Mouse (Mus musculus): ENCODE results near the gene Ankle1. TPM values are rescaled to one million over a fixed set of nuclear protein-coding genes. Genes with fewer than 3 reads are reported as not detected.

The Ankle1 gene
- total RNA-seq (2021) (not detected), polyA plus RNA-seq (2012; rRNA removed) (0.15 and 0.31 TPM in 2 replicates)
- long read RNA-seq, partial matches to known transcripts, result 0 of 1 reads
- long read RNA-seq, other reads (novel, unspliced or antisense), result 0 of 1 reads

DNA sequence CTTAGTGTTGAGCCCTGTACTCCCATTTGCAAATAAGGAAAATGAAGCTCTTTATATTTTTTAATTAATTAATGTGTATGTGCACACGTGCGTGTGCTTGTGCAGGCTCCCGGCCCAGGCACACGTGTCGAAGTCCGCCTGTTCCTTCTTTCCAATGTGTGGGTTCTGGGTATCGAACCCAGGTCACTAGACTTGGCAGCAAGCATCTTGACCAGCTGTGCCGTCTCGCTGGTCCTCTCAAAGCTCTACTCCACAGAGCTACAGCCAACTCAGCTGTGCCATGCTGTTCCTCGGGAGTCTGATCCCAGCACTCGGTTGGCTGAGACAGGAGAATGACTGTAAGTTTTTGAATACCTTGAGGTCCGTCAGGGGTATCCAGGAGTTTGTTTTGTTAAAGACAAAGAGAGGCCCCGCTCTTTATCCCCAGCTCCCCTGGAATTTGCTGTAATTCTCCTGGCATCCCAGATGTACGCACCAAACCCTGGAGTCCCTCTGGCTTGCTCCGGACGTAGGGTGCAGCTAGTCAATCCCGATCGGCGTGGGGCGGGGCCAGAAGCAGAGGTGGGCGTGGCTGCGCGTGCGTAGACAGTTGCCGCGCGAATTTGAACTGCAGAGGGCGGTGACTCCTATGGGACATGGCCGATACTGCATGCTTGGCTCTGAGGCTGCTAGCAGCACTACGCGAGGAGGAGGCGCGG, at the start of gene Ankle1:
TSS of gene Ankle1 (plus strand) at position 610 of the 698 bp plus-strand sequence.
- 11% methylated on average over 33 of the region's 33 CpGs for WGBS
- Histone ChIP-seq H3K36me3 (ENCODE audit: control insufficient read depth, insufficient read depth, low read length) (no peaks in the 10 kb centered on the region), H3K27me3 (ENCODE audit: control insufficient read depth, insufficient read depth, low read length) (no peaks in the 10 kb centered on the region), H3K79me2 (replicated peaks; ENCODE audit: control insufficient read depth, insufficient read depth, low read length) (no peaks in the 10 kb centered on the region), H3K4me3 (peak within 1 kb of the TSS; percentile 48), H3K4me1 (ENCODE audit: control insufficient read depth, insufficient read depth, low read length) (peaks cover 5% of the 10 kb centered on the region), H3K9ac (ENCODE audit: low read depth, low read length) (peak within 1 kb of the TSS; percentile 49), H3K27ac (peak within 1 kb of the TSS; percentile 29)
- intact Hi-C loops (cut with DNase I), result loop anchor here (1.0 to 2.0 kb wide), 2 partner anchors 34 to 65 kb away; partner anchors contain the start of gene Ocel1
- DNase-seq, result peak; percentile 94 to 99
- peak; percentile 81 for TF ChIP-seq POLR2A (IDR thresholded peaks at IDR 0.05; ENCODE audit: insufficient read depth, low read depth, low read length)
- TF ChIP-seq CTCF (IDR thresholded peaks at IDR 0.05), result peak; percentile 87
- peak; percentile 40; the same call in 1 of the 2 replicates for TF ChIP-seq EP300 (IDR thresholded peaks at IDR 0.05; ENCODE audit: insufficient read depth, low read depth, low read length)

DNA sequence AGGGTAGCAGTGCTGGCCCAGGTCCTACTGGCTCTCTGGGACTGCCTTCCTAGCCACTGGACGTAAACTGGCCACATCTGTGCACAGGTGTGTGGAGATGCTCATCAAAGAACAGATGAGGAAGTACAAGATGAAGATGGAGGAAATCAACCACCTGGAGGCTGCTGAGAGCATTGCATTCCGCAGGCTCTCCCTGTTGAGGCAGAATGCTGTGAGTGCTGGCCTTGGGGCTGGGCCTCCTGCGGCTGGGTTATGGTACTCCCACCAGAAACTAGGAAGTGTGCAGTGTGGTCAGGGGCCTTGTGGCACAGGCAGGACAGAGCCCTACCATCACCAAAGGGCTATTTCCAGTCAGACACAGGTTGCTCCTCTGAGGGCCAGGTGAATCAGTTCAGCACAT, 47.8 kb upstream of the Ankle1 start:
- intact Hi-C loops (cut with DNase I), result no loop called here
- no peak overlapping the region for H3K9ac ChIP-seq (ENCODE audit: low read depth, low read length)
- 90% methylated on average over 3 of the region's 3 CpGs for WGBS
- no peaks in the 10 kb centered on the region for H3K36me3 ChIP-seq (ENCODE audit: control insufficient read depth, insufficient read depth, low read length)
- H3K4me1 ChIP-seq (ENCODE audit: control insufficient read depth, insufficient read depth, low read length), result no peaks in the 10 kb centered on the region
- no peak overlapping the region for H3K27ac ChIP-seq
- no peak for DNase-seq
- no peak for TF ChIP-seq CTCF (IDR thresholded peaks at IDR 0.05)
- TF ChIP-seq EP300 (IDR thresholded peaks at IDR 0.05; ENCODE audit: insufficient read depth, low read depth, low read length), result no peak
- TF ChIP-seq POLR2A (IDR thresholded peaks at IDR 0.05; ENCODE audit: insufficient read depth, low read depth, low read length), result no peak
- no peaks in the 10 kb centered on the region for H3K79me2 ChIP-seq (replicated peaks; ENCODE audit: control insufficient read depth, insufficient read depth, low read length)
- H3K27me3 ChIP-seq (ENCODE audit: control insufficient read depth, insufficient read depth, low read length), result no peaks in the 10 kb centered on the region
- no peak overlapping the region for H3K4me3 ChIP-seq

DNA sequence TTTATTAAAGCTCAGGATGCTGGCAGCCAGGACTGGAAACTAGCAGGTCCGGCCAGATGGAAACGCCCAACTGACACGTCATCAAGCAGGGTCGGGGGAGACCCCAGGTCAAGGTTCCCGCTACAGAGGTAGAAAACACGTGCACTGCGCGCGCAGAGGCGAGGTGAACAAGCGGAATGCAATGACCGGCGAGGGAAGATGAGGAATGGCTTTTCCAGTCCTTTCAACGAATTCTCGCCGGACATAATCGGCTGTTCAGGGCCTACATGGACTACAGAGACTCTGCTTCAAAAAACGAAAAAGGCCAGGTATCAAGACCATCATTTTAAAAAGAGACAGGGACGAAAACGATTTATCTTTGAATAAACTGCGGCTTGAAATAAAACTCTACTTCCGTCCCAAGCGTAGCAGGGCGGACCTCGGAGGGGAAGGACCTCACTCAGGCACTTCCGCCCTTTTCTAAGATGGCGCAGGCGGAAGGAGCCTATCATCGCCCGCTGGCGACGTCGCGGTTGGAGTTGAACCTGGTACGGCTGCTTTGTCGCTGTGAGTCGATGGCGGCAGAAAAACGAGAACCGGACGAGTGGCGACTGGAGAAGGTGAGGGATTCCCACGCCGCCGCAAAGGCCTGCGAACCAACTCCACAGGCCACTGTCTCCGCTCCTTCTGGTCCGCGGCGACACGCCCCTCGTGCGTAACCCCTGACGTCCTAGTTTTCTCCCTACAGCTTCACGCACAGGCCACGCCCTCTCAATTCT, 38.9 kb upstream of the Ankle1 start, which contains the start of gene Use1:
TSS of gene Use1 (plus strand) at position 78 of the 758 bp plus-strand sequence.
- Histone ChIP-seq H3K36me3 (ENCODE audit: control insufficient read depth, insufficient read depth, low read length) (no peaks in the 10 kb centered on the region), H3K4me3 (peak within 1 kb of the TSS; percentile 91), H3K79me2 (replicated peaks; ENCODE audit: control insufficient read depth, insufficient read depth, low read length) (no peaks in the 10 kb centered on the region), H3K4me1 (ENCODE audit: control insufficient read depth, insufficient read depth, low read length) (peaks cover 5% of the 10 kb centered on the region), H3K27ac (peak within 1 kb of the TSS; percentile 99), H3K9ac (ENCODE audit: low read depth, low read length) (peak within 1 kb of the TSS; percentile 79), H3K27me3 (ENCODE audit: control insufficient read depth, insufficient read depth, low read length) (no peaks in the 10 kb centered on the region)
- under 1% methylated on average over 56 of the region's 56 CpGs for WGBS
- TF ChIP-seq CTCF (IDR thresholded peaks at IDR 0.05) (no peak), POLR2A (IDR thresholded peaks at IDR 0.05; ENCODE audit: insufficient read depth, low read depth, low read length) (peak; percentile 81), EP300 (IDR thresholded peaks at IDR 0.05; ENCODE audit: insufficient read depth, low read depth, low read length) (peak; percentile 69; the same call in 1 of the 2 replicates)
- intact Hi-C loops (cut with DNase I), result loop anchor here (2.0 kb wide), 1 partner anchor 94 kb away; the partner anchor contains the start of genes Haus8 and Myo9b
- DNase-seq, result peak; percentile 93 to 96

DNA sequence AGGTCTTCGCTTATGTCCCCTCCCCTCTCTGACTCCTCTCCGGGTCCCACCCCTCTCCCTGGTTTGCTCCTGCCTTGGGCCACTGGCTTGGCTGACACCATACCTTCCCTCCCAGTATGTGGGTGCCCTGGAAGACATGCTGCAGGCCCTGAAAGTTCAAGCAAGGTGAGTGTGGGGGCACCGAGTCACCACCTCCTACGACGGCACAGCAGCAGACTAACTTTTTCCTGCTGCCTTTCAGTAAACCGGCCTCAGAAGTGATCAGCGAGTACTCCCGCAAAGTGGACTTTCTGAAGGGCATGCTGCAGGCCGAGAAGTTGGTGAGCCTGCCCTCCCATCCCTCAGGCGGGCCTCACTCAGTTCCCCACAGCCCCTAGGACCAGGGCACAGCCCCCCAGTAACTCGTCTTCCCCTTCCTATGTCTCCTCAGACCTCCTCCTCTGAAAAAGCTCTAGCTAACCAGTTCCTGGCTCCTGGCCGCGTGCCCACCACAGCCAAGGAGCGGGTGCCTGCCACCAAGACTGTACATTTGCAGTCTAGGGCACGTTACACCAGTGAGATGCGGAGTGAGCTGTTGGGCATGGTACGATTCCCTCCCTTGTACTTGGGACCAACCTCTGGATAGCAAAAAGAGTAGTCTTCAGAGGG, 38.2 kb upstream of the Ankle1 start:
- DNase-seq, result no peak
- TF ChIP-seq CTCF (IDR thresholded peaks at IDR 0.05) (no peak), POLR2A (IDR thresholded peaks at IDR 0.05; ENCODE audit: insufficient read depth, low read depth, low read length) (peak; percentile 58)
- intact Hi-C loops (cut with DNase I), result loop anchor here (2.0 kb wide), 1 partner anchor 95 kb away; the partner anchor contains the start of genes Haus8 and Myo9b
- Histone ChIP-seq H3K4me3 (peak overlapping the region; percentile 91), H3K9ac (ENCODE audit: low read depth, low read length) (peak overlapping the region; percentile 79), H3K79me2 (replicated peaks; ENCODE audit: control insufficient read depth, insufficient read depth, low read length) (no peaks in the 10 kb centered on the region), H3K4me1 (ENCODE audit: control insufficient read depth, insufficient read depth, low read length) (peaks cover 5% of the 10 kb centered on the region), H3K36me3 (ENCODE audit: control insufficient read depth, insufficient read depth, low read length) (no peaks in the 10 kb centered on the region), H3K27me3 (ENCODE audit: control insufficient read depth, insufficient read depth, low read length) (no peaks in the 10 kb centered on the region), H3K27ac (peak overlapping the region; percentile 99)
- 23% methylated on average over 17 of the region's 17 CpGs for WGBS

DNA sequence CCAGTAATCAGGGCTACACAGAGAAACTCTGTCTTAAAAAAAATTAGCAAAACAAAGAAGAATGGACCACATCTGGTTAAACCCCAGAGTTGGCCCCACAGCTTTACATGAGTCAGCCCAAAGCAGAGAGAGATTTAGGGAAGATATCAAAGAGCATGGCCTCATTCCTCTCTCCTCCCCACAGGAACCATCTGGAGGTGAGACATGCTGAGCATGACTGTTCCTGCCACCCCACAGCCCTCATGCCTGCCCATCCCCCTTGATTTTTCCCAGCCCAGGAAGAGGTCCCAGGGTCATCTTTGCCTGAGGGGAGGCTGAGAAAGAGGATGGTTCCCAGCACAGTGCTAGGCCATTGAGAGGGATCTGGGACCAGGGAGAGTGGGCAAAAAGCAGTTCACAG, 37.4 kb upstream of the Ankle1 start:
- intact Hi-C loops (cut with DNase I), result no loop called here
- Histone ChIP-seq H3K4me3 (no peak overlapping the region), H3K27ac (peak overlapping the region; percentile 99), H3K9ac (ENCODE audit: low read depth, low read length) (no peak overlapping the region), H3K79me2 (replicated peaks; ENCODE audit: control insufficient read depth, insufficient read depth, low read length) (no peaks in the 10 kb centered on the region), H3K27me3 (ENCODE audit: control insufficient read depth, insufficient read depth, low read length) (no peaks in the 10 kb centered on the region), H3K4me1 (ENCODE audit: control insufficient read depth, insufficient read depth, low read length) (peaks cover 5% of the 10 kb centered on the region), H3K36me3 (ENCODE audit: control insufficient read depth, insufficient read depth, low read length) (no peaks in the 10 kb centered on the region)
- DNase-seq, result no peak
- TF ChIP-seq EP300 (IDR thresholded peaks at IDR 0.05; ENCODE audit: insufficient read depth, low read depth, low read length) (no peak), CTCF (IDR thresholded peaks at IDR 0.05) (no peak), POLR2A (IDR thresholded peaks at IDR 0.05; ENCODE audit: insufficient read depth, low read depth, low read length) (no peak)
